Mouse (Mus musculus) ZHBTc4 (cell line): ENCODE results near the gene Defa20.
"Not testable (repeated sequence)": the region's sequence is repeated elsewhere in the genome, so short reads cannot be mapped to it uniquely, and the experiment has no call there.

Experiments used
- DNase-seq: peaks from one replicate; pipeline ENCODE4 v3.0.0-alpha.2; 2011; ENCODE audit warnings: low read depth, low spot score

Defa20 gene

DNA sequence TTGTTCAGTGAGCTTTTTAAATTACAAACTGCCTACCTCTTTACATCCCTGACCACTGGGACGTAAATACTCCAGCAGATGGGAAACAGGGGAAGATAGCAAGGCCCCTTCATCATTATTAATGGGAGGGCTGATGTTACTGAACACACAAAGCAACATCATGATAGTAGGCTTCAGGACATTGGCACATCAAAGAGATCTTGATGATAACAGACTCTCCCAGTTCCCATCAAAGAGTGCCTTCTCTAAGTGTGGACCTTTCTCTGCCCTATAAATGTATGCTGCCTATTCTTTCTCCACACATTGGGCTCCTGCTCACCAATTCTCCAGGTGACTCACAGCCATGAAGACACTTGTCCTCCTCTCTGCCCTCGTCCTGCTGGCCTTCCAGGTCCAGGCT is at the start of gene Defa20:
Gene Defa20 (plus strand): TSS at position 301 of the 400 bp plus-strand sequence.
- not testable (repeated sequence) for DNase-seq

DNA sequence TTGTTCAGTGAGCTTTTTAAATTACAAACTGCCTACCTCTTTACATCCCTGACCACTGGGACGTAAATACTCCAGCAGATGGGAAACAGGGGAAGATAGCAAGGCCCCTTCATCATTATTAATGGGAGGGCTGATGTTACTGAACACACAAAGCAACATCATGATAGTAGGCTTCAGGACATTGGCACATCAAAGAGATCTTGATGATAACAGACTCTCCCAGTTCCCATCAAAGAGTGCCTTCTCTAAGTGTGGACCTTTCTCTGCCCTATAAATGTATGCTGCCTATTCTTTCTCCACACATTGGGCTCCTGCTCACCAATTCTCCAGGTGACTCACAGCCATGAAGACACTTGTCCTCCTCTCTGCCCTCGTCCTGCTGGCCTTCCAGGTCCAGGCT is 19.7 kb downstream of the Defa20 start, which contains the start of gene Defa32:
Gene Defa32 (plus strand): TSS at position 301 of the 400 bp plus-strand sequence.
- DNase-seq: not testable (repeated sequence)
